Mouse (Mus musculus): Measurements from ENCODE around the gene Dnlz.

DNA sequence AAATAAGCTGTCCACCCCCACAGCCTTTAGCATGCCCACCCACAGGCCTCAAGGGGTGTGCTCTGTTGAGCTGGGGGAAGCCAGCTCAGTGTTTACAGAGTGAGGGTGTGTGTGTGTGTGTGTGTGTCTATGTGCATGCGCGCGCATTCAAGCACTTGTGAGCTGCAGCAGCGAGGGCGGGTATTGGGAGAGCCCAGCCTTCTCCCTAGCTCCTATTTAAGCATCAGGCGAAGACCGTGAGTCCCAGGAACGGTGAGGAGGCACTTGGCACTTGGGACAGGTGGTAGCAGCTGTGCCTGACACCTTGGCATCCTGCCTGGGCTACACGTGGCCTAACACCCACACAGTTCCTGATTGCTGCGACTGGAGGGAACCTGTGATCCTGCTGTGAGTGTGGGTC is 9.9 kb downstream of the Dnlz start:
- TF ChIP-seq CTCF (IDR thresholded peaks at IDR 0.05; ENCODE audit: low read depth) (no peak), EP300 (IDR thresholded peaks at IDR 0.05; ENCODE audit: low read depth) (no peak)

Data from liver, embryonic 14.5 days (tissue).